Mouse (Mus musculus) ES-Bruce4 (cell line): Measurements from ENCODE around the gene Brip1.

Source experiments
- EP300 ChIP-seq: IDR thresholded peaks from 2 replicates; pipeline ENCODE4 v1.6.1; 2011; ENCODE audit warnings: low read depth, low read length; ENCODE audit not compliant: insufficient read depth
- POLR2A ChIP-seq: IDR thresholded peaks from one replicate; pipeline ENCODE4 v1.8.1; 2011; ENCODE audit warnings: low read length; ENCODE audit not compliant: insufficient read depth

DNA sequence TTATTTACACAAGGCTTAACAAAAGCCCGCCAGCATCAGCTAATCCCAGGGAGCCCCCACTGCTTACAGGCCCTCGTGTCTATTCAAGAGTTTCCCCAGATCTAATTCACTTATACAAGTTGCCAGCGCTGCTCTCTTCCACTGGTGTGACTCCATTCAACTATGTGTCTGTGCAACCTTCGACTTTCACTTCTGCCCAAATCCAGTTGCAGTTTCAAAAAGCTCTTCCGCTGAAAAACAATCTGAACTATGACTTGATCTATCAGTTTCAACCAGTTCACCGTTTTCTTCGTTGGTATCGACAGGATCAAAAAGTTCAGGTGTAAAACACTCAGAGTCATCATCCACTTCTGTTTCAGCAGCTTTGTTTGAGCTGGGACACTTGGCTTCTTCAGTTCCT lies 139.8 kb downstream of the Brip1 start:
- TF ChIP-seq POLR2A (no peak), EP300 (no peak)
